Mouse (Mus musculus): Measurements from ENCODE around the gene Prkar1b.

DNA sequence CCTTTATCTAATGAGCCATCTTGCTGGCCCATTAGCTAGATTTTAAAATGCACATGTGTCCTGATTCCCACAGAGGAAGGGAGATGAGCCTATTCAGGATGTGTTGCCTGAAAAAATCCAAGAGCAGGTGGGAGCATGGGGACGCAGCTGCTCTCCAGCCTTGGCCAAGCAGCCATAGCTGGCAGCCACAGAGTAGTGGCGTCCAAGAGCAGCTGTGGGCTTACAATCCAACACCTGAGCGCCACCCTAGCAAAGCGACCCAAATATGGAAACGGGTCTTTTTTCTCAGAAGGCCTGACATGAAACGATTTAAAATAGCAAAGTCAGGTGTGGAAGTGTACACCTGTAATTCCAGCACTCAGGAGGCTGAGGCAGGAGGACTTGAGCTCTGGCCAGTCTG lies 145.2 kb downstream of the Prkar1b start:
- TF ChIP-seq CTCF (IDR thresholded peaks at IDR 0.05; ENCODE audit: extremely low read depth, insufficient read length, insufficient replicate concordance, low read depth, low read length) (no peak), POLR2A (IDR thresholded peaks at IDR 0.05; ENCODE audit: low read depth, low read length) (no peak)

Measured in small intestine, adult 2 months (tissue).